In the genomic region with DNA sequence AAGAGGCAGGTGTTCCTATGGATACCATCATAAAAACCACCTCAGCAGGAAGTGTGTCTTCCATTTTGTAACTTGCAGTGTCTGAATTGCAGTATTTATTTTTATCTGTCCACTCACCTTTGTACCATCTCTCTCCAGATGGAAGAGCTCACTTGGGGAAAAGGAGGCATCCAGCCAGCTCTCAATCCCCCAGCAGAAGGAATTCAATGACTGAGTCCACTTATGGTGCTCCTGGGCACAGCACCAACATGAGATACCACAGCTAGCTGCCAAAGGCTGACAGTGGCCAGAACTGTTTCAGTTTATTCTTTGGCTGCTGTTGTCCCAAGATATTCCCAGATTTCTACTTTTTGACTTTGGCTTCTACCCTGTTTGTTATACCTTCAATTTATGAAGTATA, we compare ENCODE assay signal across 14 mouse cellular contexts.
DNase-seq lines count a peak whose midpoint lies in the region; ATAC-seq lines count a peak whose summit lies in the region.
"Had no signal": no experiment of that assay in that cellular context is flagged by ENCODE, and none has a peak within 500 bp of the region (broad histone marks: within the 10 kb centered on the region; RNA-seq: fewer than 3 reads in every experiment).

No protein-coding gene starts in this region.

- intact Hi-C loops in heart, postnatal 14 days (cut with DNase I): no loop called here

- peaks cover 10% of the 10 kb centered on the region; the same call in 1 of the 2 replicates for H3K27me3 ChIP-seq in embryonic facial prominence, embryonic 14.5 days (replicated peaks; ENCODE audit: control insufficient read depth, insufficient read depth, low read length)
- H3K27me3 ChIP-seq in embryonic facial prominence, embryonic 10.5 days (replicated peaks; ENCODE audit: low read depth, poor library complexity, severe bottlenecking): peaks cover 89% of the 10 kb centered on the region

- DNase-seq in embryonic facial prominence, embryonic 14.5 days (ENCODE audit: low spot score): peak; percentile 10
- no peak for DNase-seq in embryonic facial prominence, embryonic 10.5 days (ENCODE audit: low spot score)
- peak; percentile 5 for DNase-seq in lung, postnatal 14 days
- DNase-seq in lung, postnatal 25 days (ENCODE audit: low spot score): no peak
- DNase-seq in cerebellum, adult 9-10 months: peak; percentile 78
- DNase-seq in heart, postnatal 14 days: peak; percentile 14 to 55
- DNase-seq: kidney, postnatal 36 days; lung, adult 2 months had no signal

- H3K27ac ChIP-seq in embryonic facial prominence, embryonic 14.5 days (replicated peaks; ENCODE audit: low read depth, low read length): no peak overlapping the region
- no peak overlapping the region for H3K27ac ChIP-seq in embryonic facial prominence, embryonic 10.5 days (replicated peaks)
- H3K27ac ChIP-seq: left cerebral cortex, adult 2 months; midbrain, embryonic 10.5 days had no signal

- ATAC-seq in embryonic facial prominence, embryonic 14.5 days (ENCODE audit: low read depth): no peak
- no peak for ATAC-seq in CD4-positive, CD25-positive, alpha-beta regulatory T cell, adult 4 months
- ATAC-seq in megakaryocyte, adult 5-6 weeks (ENCODE audit: poor library complexity, severe bottlenecking): no peak
- ATAC-seq: intestine, postnatal 0 days had no signal

- H3K4me2 ChIP-seq in embryonic facial prominence, embryonic 14.5 days (ENCODE audit: low read depth, low read length): no peak overlapping the region

- H3K4me3 ChIP-seq in embryonic facial prominence, embryonic 14.5 days (ENCODE audit: low read depth, low read length): no peak overlapping the region
- H3K4me3 ChIP-seq in embryonic facial prominence, embryonic 10.5 days: no peak overlapping the region
- H3K4me3 ChIP-seq: erythroblast, embryonic 14.5 days; left cerebral cortex, adult 2 months; midbrain, embryonic 10.5 days had no signal

- no peak overlapping the region for H3K9ac ChIP-seq in embryonic facial prominence, embryonic 14.5 days (ENCODE audit: low read depth, low read length)

- no peaks in the 10 kb centered on the region for H3K9me3 ChIP-seq in embryonic facial prominence, embryonic 14.5 days (ENCODE audit: control insufficient read depth, low read length)
- no peaks in the 10 kb centered on the region for H3K9me3 ChIP-seq in embryonic facial prominence, embryonic 10.5 days
- H3K9me3 ChIP-seq: midbrain, embryonic 10.5 days had no signal

- H3K4me1 ChIP-seq in embryonic facial prominence, embryonic 14.5 days (ENCODE audit: control insufficient read depth, insufficient read depth, low read length): no peaks in the 10 kb centered on the region
- no peaks in the 10 kb centered on the region for H3K4me1 ChIP-seq in embryonic facial prominence, embryonic 10.5 days
- H3K4me1 ChIP-seq: midbrain, embryonic 10.5 days had no signal

- H3K36me3 ChIP-seq in embryonic facial prominence, embryonic 14.5 days (ENCODE audit: control insufficient read depth, insufficient read depth, low read length): no peaks in the 10 kb centered on the region
- no peaks in the 10 kb centered on the region for H3K36me3 ChIP-seq in embryonic facial prominence, embryonic 10.5 days (replicated peaks)
- H3K36me3 ChIP-seq: midbrain, embryonic 10.5 days had no signal

Comparison
In these comparisons a context has a peak if more than half of its experiments do, and no peak if none do; other contexts are left out.
1. DNase-seq: peak in embryonic facial prominence, embryonic 14.5 days (single experiment), lung, postnatal 14 days (single experiment), cerebellum, adult 9-10 months (single experiment) and heart, postnatal 14 days (2 of 2); none in embryonic facial prominence, embryonic 10.5 days (single experiment) and lung, postnatal 25 days (single experiment).